Mouse (Mus musculus) large intestine, adult 2 months (tissue): ENCODE data around the gene Plk1. TPM values are rescaled to one million over a fixed set of nuclear protein-coding genes. Genes with fewer than 3 reads are reported as not detected.

Experiments
- DNase-seq: peaks from one replicate; pipeline ENCODE4 v3.0.0-alpha.2; 2012; ENCODE audit warnings: low read depth, low spot score
- WGBS: fragments of 180-500 bp; shearing (Covaris S2); methylation state at CpG from one replicate; pipeline ENCODE4 v1.1.7; 2018; 5-methylcytosine and 5-hydroxymethylcytosine counted together
- polyA plus RNA-seq: library from polyadenylated mRNA; depleted of rRNA; stranded (reverse); fragments of >200 nt; gene quantifications from 2 replicates; pipeline ENCODE4 v1.2.3, GENCODE M21; 2012; rRNA removed

The Plk1 gene
- 32.2 and 34.9 TPM in 2 replicates for polyA plus RNA-seq

DNA sequence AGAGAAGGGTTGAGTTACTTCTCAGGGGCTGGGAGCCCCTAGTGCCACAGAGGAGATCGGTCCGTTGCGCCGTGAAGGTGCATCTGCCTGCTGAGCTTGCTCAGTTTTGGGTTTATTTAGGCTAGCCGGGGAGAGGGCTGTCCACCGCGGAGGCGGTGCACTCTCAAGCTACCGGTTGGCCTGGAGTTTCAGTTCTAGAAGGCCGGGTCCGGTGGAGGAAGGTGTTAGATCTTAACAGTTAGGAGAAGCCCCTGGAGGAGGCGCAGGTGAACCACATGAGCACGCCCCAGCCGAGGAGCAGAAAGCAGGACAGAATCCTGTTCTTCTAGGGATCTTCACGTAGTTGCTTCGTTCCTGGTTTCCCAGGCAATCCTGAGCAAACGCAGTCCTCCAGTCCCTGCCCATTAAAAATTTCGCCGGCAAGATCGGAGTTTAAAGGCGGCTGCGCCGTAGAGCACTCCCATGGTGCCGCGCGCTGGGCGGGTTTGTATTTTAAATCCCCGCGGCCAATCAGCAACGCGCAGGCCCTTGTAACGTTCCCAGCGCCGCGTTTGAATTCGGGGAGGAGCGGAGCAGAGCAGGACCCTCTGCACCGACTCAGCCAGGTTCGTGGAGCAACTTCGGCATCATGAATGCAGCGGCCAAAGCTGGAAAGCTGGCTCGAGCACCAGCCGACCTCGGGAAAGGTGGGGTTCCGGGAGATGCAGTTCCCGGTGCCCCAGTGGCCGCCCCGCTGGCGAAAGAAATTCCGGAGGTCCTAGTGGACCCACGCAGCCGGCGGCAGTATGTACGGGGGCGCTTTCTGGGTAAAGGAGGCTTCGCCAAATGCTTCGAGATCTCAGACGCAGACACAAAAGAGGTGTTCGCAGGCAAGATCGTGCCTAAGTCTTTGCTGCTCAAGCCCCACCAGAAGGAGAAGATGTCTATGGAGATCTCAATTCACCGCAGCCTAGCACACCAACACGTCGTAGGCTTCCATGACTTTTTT is at the start of gene Plk1:
Gene Plk1 (plus strand): TSS at position 525 of the 988 bp plus-strand sequence.
- under 1% methylated on average over 63 of the region's 63 CpGs for WGBS

GRCm38 (mm10) chr7:122123518-122123917 is 35.7 kb upstream of the Plk1 start:
- DNase-seq, result no peak
- 74% methylated on average over 4 of the region's 4 CpGs for WGBS

More for the DNA sequence above, at the start of gene Plk1:
- peak; percentile 50 for DNase-seq

- WGBS, result 77% methylated on average over 8 of the region's 8 CpGs
Observed at GRCm38 (mm10) chr7:122125636-122126035, 33.6 kb upstream of the Plk1 start.

DNA sequence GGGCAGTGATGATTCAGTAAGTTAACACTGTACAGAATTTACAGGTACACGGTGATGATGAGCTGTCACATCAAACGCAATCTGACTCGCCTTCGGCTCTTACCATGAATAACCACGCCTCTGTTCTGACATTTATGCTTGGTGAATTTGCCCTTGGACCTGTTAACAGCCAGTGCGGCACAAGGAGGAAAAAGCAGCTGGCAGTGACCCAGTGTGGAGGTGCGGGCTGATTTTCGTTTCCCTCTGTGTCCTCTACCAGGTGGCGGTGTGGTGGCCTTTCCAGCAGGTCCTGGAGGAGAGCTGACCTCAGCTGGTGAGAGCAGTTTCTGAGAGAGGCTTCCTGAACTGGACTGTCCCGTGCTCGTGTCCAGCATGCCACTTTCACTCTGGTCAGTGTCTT is 32.3 kb upstream of the Plk1 start:
- WGBS, result 82% methylated on average over 11 of the region's 11 CpGs
- DNase-seq, result no peak

More at GRCm38 (mm10) chr7:122125636-122126035, 33.6 kb upstream of the Plk1 start:
- no peak for DNase-seq

DNA sequence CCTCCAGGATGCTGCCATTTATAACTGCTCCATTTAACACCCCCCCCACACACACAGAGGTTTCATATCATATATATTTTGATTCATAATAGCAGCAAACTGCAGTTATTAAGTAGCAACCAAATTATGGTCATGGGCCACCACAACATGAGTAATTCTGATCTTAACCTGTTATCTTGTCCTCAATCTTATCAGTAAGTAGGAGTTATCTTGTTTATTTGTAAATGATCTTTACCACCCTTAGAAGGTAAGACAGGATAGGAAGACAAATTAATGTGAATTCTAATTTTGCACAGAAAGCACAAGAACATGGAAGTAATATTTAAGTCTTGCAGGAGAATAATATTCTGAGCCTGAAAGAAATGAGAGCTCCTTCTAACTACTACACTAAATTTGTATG is 27.4 kb upstream of the Plk1 start:
- DNase-seq, result no peak

DNA sequence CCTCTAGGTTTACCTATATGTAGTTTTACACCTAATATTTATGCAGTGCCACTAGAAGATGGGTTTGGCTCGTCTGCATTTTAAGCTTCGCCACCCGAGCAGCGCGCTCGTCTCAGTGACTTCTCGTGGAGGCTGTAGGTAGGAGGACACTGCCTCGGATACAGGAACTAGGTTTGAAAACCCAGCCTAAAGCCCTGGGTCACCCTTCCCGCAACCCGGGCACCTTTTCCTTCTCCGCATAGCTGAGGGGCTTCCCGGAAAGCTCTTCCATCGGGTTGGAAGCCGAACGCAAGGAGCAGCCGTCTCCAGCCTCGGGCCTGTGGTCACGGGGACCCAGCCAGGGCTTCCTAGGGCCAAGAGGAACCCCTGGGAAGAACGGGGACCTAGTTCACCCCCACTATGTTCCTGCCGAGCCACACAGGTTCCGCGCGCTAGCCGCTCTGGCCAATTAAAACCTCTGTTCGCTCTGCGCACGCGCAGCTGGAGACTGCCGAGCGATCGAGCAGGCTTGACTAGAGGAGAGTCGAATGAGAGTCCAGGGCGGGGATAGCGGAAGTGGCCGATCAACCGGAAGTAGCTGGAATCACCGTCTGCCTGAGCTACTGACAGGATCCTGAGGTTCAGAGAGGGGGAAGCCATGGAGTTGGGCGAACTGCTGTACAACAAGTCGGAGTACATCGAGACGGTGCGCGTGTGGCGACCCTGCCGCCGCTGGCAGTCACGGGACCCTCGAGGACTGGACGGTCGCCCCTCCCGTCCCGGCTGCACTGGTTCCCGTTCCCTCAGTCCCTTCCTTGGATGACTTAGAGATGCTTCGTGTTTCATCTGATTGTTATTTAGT is 26.5 kb upstream of the Plk1 start, which contains the start of the genes Palb2 and Dctn5:
Gene Palb2 (minus strand): TSS at position 489 of the 841 bp plus-strand sequence.
Gene Dctn5 (plus strand): TSS at position 545 of the 841 bp plus-strand sequence.
- WGBS, result 1% methylated on average over 54 of the region's 54 CpGs
- DNase-seq, result peak; percentile 97

DNA sequence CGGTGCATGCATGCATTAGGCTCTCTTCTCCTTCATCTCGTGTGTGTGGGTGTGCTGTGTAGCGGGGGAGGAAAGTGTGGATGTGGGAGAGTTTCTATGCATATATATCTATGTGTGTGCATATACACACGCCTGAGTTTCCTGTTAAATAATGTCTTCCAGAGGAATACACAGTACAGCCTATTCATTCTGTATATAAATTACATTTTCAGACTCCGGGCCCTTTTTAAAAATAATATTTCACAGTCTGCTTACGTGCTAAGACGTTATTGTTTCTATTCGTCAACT is 26.0 kb upstream of the Plk1 start:
- no peak for DNase-seq
- 6% methylated on average over 8 of the region's 8 CpGs for WGBS

DNA sequence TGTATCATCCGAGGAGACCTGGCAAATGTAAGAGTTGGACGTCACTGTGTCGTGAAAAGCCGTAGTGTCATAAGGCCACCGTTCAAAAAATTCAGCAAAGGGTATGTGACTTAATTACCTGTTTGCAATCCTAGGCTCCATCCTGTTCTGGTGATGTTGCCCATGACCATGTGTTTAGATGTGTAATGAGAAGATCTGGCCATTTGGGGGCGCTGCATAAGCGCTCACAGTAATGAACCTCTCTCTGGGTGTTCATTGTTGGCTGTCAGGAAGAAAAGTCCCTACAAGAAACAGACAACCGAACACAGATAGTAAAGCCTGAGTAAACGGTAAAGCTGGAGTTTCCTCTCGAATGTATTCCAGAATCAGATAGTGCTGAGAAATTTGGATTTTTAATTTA is 24.2 kb upstream of the Plk1 start:
- DNase-seq, result no peak
- WGBS, result 57% methylated on average over 10 of the region's 10 CpGs

DNA sequence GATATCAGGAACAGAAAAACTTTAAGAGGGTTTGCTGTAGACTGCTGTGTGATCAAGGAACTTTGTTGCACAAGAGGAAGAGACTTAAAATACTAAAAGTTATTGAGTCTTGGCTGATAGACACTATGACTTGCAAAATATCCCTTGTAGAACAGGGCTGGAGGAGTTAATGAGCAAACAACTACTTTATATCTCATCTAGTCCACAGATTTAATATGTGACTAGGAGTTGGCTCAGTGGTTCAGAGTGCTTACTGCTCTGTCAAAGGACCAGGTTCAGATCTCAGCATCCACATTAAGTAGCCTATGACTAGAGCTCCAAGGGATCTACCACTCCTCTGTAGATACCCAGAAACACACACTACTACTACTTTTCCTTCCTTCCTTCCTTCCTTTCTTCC is 22.2 kb upstream of the Plk1 start:
- no peak for DNase-seq

DNA sequence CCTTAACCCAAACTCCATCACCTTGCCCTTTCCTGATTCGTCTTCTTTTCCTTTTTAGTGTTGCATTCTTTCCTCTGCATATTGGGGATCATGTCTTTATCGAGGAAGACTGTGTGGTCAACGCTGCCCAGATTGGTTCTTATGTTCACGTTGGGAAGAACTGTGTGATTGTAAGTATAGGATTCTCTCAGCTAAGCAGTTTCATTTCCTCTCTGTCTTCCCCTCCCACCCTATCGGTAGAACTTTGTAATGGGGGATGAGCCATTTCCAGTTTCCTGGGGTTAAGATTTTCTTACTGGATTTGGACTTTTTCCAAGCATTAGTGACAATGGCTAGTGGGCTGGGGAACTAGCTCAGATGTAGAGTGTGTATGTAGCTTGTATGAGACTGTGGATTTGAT is 21.0 kb upstream of the Plk1 start:
- 87% methylated on average over 5 of the region's 5 CpGs for WGBS
- DNase-seq, result no peak

GRCm38 (mm10) chr7:122140991-122141390 is 18.2 kb upstream of the Plk1 start:
- no peak for DNase-seq

DNA sequence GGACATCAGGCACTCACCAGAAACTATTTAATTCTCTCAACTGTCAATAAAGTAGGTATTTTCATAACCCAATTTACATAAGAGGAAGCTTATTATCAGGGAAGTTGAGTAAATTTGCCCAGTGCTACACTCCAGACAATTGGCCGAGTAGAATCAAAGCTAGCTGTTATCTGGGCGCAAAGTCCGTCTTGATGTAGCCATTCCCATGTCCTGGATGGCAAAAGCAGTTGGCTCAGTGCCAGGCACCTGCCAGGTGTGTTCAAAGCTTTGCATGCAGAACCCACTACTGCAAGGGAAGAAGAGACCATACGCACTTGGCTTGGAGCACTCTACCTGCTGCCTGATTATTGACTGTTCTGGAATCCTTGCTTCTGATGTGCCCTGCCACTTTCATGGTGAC is 6.8 kb upstream of the Plk1 start:
- DNase-seq, result peak; percentile 95

GRCm38 (mm10) chr7:122158488-122158887 is 751 bp upstream of the Plk1 start:
- DNase-seq, result no peak
- 2% methylated on average over 13 of the region's 13 CpGs for WGBS

More for the DNA sequence above, 6.8 kb upstream of the Plk1 start:
- WGBS, result 35% methylated on average over 4 of the region's 4 CpGs

DNA sequence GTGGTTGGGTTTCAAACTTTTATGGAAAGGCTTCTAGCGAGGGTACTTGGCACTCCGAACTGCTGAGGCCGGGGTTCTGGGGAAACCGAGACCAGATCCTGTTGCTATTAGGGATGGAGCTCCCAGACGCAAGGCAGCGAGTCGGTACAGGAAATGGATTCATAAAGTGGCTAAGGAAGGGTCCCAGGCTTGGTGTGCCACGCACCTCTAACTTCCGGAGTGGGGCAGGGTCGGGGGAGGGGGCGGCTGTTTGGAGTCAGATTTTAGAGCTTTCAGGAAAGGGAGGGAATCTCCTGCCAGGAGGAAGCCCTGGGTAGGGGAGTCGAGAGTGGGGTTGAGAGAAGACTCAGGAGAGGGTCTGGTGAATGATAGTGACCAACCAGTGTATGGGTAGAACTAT is 798 bp downstream of the Plk1 start:
- no peak for DNase-seq
- WGBS, result under 1% methylated on average over 12 of the region's 12 CpGs

GRCm38 (mm10) chr7:122163766-122164165 is 4.5 kb downstream of the Plk1 start:
- DNase-seq, result no peak
- 87% methylated on average over 8 of the region's 8 CpGs for WGBS

- DNase-seq, result no peak
- WGBS, result 87% methylated on average over 7 of the region's 7 CpGs
Observed at GRCm38 (mm10) chr7:122167203-122167602, 8.0 kb downstream of the Plk1 start.

DNA sequence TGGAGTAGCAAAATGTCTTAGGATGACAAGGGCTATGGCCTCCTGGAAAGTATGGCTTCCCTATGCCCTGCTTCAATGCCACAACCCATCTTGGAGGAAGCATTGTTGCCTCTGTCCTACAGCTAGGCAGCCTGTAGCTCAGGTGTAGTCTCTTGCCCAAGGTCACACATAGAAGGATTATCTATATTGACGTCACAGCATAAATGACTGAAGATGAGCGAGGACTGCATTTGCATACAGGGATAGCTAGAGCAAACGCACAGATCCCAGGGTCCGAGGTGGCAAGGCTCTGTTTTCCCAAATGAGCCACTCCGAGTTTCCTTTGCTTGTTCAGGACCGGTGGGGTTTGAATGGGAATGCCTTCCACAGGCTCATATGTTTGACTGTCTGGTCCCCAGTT is 11.5 kb downstream of the Plk1 start:
- DNase-seq, result no peak
- 84% methylated on average over 6 of the region's 6 CpGs for WGBS

GRCm38 (mm10) chr7:122171613-122172012 is 12.4 kb downstream of the Plk1 start:
- no peak for DNase-seq
- 70% methylated on average over 10 of the region's 10 CpGs for WGBS

DNA sequence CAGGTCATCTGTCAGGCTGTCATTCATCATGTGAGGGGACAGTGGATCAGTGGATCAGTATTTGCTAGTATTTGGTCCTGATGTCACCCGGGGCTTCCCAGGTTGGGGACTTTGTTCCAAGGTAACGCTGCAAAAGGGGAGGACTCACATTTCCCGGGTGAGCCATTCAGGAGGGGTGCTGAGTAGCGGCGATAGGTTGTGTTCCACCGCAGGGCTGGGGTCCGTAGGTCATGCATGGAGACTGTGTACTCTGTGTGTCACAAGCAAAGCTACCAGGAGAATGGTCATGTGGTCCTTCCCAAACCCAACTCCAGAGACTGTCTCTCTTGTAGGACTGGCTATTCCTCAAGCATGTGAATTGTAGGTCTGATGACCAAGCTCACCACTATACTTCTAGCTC is 21.5 kb downstream of the Plk1 start:
- no peak for DNase-seq
- 92% methylated on average over 7 of the region's 7 CpGs for WGBS

GRCm38 (mm10) chr7:122184569-122184968 is 25.3 kb downstream of the Plk1 start:
- WGBS, result 30% methylated on average over 5 of the region's 5 CpGs
- DNase-seq, result peak; percentile 67

DNA sequence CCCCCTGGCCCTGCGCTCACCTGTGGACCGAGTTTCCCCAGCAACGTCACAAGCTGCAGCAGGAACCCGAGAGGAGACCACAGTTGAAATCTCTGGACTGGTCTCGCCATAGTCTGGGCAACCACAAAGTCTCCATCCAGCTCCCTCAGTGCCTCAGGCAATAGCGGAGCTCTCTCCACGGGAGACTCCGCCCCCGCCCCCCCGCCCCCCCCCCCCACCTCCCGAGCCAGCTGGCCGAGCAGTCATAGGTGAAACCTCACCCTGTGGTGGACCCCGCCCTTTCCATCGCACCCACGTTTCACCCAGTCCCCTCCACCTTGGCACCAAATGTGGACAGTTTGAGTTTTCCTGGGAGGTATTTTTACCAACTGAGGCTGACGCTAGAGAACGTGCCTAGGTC is 26.8 kb downstream of the Plk1 start, which contains the start of gene Ern2:
Gene Ern2 (minus strand): TSS at position 165 of the 400 bp plus-strand sequence.
- WGBS, result 7% methylated on average over 17 of the region's 17 CpGs
- DNase-seq, result no peak
